7 mouse cellular contexts compared by ENCODE assay signal in the genomic region with DNA sequence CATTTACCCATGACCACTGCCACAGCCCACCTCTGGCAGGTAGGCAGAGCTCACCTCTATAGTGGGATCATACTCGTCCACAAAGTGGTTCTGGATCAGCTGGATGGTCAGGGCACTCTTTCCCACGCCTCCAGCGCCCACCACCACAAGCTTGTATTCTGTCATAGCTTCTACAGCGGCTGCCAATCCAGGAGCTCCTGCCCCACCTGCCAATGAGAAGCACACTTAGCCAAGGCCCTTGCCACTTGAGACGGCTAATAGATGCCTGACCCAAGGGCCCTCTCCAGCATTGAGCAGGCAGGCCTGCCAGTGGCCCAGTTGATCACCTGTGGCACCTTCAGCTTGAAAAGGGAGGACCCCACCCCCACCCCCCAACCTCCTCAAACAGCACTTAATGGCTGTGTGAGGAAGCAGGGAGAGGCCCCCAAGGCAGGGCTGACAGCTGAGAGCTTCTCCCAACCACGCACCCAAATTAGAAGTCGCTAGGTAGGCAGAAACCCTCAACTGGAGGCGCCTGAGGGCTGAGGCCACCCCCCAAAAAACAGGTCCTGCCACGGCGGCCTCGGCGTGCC. TPM values are rescaled to one million over a fixed set of nuclear protein-coding genes. Genes with fewer than 3 reads are reported as not detected.
DNase-seq lines count a peak whose midpoint lies in the region; ATAC-seq and TF ChIP-seq lines count a peak whose summit lies in the region.

No protein-coding gene starts in this region.

- H3K4me1 ChIP-seq in forebrain, embryonic 12.5 days: peaks cover 29% of the 10 kb centered on the region
- peaks cover 9% of the 10 kb centered on the region; the same call in 1 of the 2 replicates for H3K4me1 ChIP-seq in liver, adult 2 months (ENCODE audit: control insufficient read depth, insufficient read depth, low read length)
- H3K4me1 ChIP-seq in neural tube, embryonic 12.5 days: peaks cover 21% of the 10 kb centered on the region

- no peaks in the 10 kb centered on the region for H3K79me2 ChIP-seq in liver, adult 2 months (ENCODE audit: control insufficient read depth, insufficient read depth, low read length)

- ATAC-seq in forebrain, embryonic 12.5 days (ENCODE audit: low FRiP score): no peak
- peak; percentile 0; the same call in 1 of the 2 replicates for ATAC-seq in neural tube, embryonic 12.5 days (ENCODE audit: low FRiP score, low read depth)

- TF ChIP-seq CTCF in liver, adult 2 months (IDR thresholded peaks at IDR 0.05; ENCODE audit: low read depth, low read length): no peak

- DNase-seq in right cerebral cortex, adult 18-20 months: peak; percentile 41
- no peak for DNase-seq in right cerebral cortex, adult 2 months (ENCODE audit: low spot score in 2 of 2)
- DNase-seq in liver, adult 2 months (ENCODE audit: extremely low read depth, low read depth, low spot score): no peak
- no peak for DNase-seq in thymus, postnatal 4 days
- DNase-seq in right cerebral cortex, postnatal 25 days: no peak

- no peak for TF ChIP-seq POLR2A in liver, adult 2 months (IDR thresholded peaks at IDR 0.05; ENCODE audit: extremely low read depth, insufficient read depth, low read length)

- peak overlapping the region; percentile 91 for H3K4me2 ChIP-seq in forebrain, embryonic 12.5 days
- peak overlapping the region; percentile 97 for H3K4me2 ChIP-seq in neural tube, embryonic 12.5 days (replicated peaks)

- peaks cover 38% of the 10 kb centered on the region for H3K36me3 ChIP-seq in forebrain, embryonic 12.5 days (replicated peaks)
- H3K36me3 ChIP-seq in liver, adult 2 months (ENCODE audit: control insufficient read depth, insufficient read depth, low read length): peaks cover 10% of the 10 kb centered on the region
- H3K36me3 ChIP-seq in neural tube, embryonic 12.5 days: peaks cover 37% of the 10 kb centered on the region

- peak overlapping the region; percentile 96 for H3K4me3 ChIP-seq in forebrain, embryonic 12.5 days (replicated peaks)
- H3K4me3 ChIP-seq in liver, adult 2 months (ENCODE audit: insufficient read depth, low read depth, low read length): peak overlapping the region; percentile 86
- peak overlapping the region; percentile 90 for H3K4me3 ChIP-seq in neural tube, embryonic 12.5 days

- 25% methylated on average over 12 of the region's 12 CpGs for WGBS in forebrain, embryonic 12.5 days
- 28% methylated on average over 12 of the region's 12 CpGs for WGBS in liver, adult 2 months
- 28% methylated on average over 12 of the region's 12 CpGs for WGBS in neural tube, embryonic 12.5 days

- no peak overlapping the region for H3K27ac ChIP-seq in forebrain, embryonic 12.5 days
- H3K27ac ChIP-seq in liver, adult 2 months (replicated peaks; ENCODE audit: insufficient read depth, low read depth, low read length): peak overlapping the region; percentile 86
- H3K27ac ChIP-seq in neural tube, embryonic 12.5 days: peak overlapping the region; percentile 38; the same call in 1 of the 2 replicates

- H3K9ac ChIP-seq in forebrain, embryonic 12.5 days: peak overlapping the region; percentile 94
- peak overlapping the region; percentile 86 for H3K9ac ChIP-seq in liver, adult 2 months (ENCODE audit: low read depth, low read length)
- H3K9ac ChIP-seq in neural tube, embryonic 12.5 days: peak overlapping the region; percentile 93

- H3K27me3 ChIP-seq in forebrain, embryonic 12.5 days: no peaks in the 10 kb centered on the region
- H3K27me3 ChIP-seq in liver, adult 2 months (ENCODE audit: control insufficient read depth, insufficient read depth, low read length): no peaks in the 10 kb centered on the region
- H3K27me3 ChIP-seq in neural tube, embryonic 12.5 days (replicated peaks): no peaks in the 10 kb centered on the region

- H3K9me3 ChIP-seq in forebrain, embryonic 12.5 days: no peaks in the 10 kb centered on the region
- no peaks in the 10 kb centered on the region for H3K9me3 ChIP-seq in neural tube, embryonic 12.5 days

RNA-seq across cellular contexts. Expression of gene Hras, which starts 0.9 kb away (rescaled TPM):
- polyA plus RNA-seq in forebrain, embryonic 12.5 days (2016; fragmentation: Nextera tagmentation; extraction: Ambion mirVana): 79.1 and 89.4 TPM in 2 replicates
- total RNA-seq in liver, adult 2 months (2014; rRNA removed): 37.6 and 53.8 TPM in 2 replicates
- 50.4 and 58.9 TPM in 2 replicates for polyA plus RNA-seq in liver, adult 2 months (2012; rRNA removed)
- polyA plus RNA-seq in neural tube, embryonic 12.5 days (2016; fragmentation: Nextera tagmentation; extraction: Ambion mirVana): 114 and 121 TPM in 2 replicates

RNA-seq across cellular contexts. Expression of gene Lrrc56, which starts 1.1 kb away (rescaled TPM):
- 14.2 and 16.0 TPM in 2 replicates for polyA plus RNA-seq in forebrain, embryonic 12.5 days (2016; fragmentation: Nextera tagmentation; extraction: Ambion mirVana)
- 1.8 and 2.1 TPM in 2 replicates for total RNA-seq in liver, adult 2 months (2014; rRNA removed)
- polyA plus RNA-seq in liver, adult 2 months (2012; rRNA removed): 4.4 and 4.8 TPM in 2 replicates
- polyA plus RNA-seq in neural tube, embryonic 12.5 days (2016; fragmentation: Nextera tagmentation; extraction: Ambion mirVana): 11.2 TPM in 2 replicates

RNA-seq across cellular contexts. Expression of gene Rnh1, which starts 20.2 kb away (rescaled TPM):
- 47.2 and 49.7 TPM in 2 replicates for polyA plus RNA-seq in forebrain, embryonic 12.5 days (2016; fragmentation: Nextera tagmentation; extraction: Ambion mirVana)
- total RNA-seq in liver, adult 2 months (2014; rRNA removed): 106 and 108 TPM in 2 replicates
- polyA plus RNA-seq in liver, adult 2 months (2012; rRNA removed): 134 and 136 TPM in 2 replicates
- 56.9 and 60.9 TPM in 2 replicates for polyA plus RNA-seq in neural tube, embryonic 12.5 days (2016; fragmentation: Nextera tagmentation; extraction: Ambion mirVana)

RNA-seq across cellular contexts. Expression of gene Lmntd2, which starts 21.0 kb away (rescaled TPM):
- polyA plus RNA-seq in forebrain, embryonic 12.5 days (2016; fragmentation: Nextera tagmentation; extraction: Ambion mirVana): 3.3 and 3.7 TPM in 2 replicates
- 0.47 and 0.83 TPM in 2 replicates for total RNA-seq in liver, adult 2 months (2014; rRNA removed)
- 1.4 and 2.2 TPM in 2 replicates for polyA plus RNA-seq in liver, adult 2 months (2012; rRNA removed)
- polyA plus RNA-seq in neural tube, embryonic 12.5 days (2016; fragmentation: Nextera tagmentation; extraction: Ambion mirVana): 2.5 and 3.8 TPM in 2 replicates

RNA-seq across cellular contexts. Expression of gene Rassf7, which starts 22.8 kb away (rescaled TPM):
- 35.4 and 38.5 TPM in 2 replicates for polyA plus RNA-seq in forebrain, embryonic 12.5 days (2016; fragmentation: Nextera tagmentation; extraction: Ambion mirVana)
- 21.6 and 22.5 TPM in 2 replicates for total RNA-seq in liver, adult 2 months (2014; rRNA removed)
- 49.1 and 53.3 TPM in 2 replicates for polyA plus RNA-seq in liver, adult 2 months (2012; rRNA removed)
- 37.1 and 38.7 TPM in 2 replicates for polyA plus RNA-seq in neural tube, embryonic 12.5 days (2016; fragmentation: Nextera tagmentation; extraction: Ambion mirVana)
